Mouse (Mus musculus) midbrain, embryonic 15.5 days (tissue): ENCODE results near the gene Slc39a9. TPM values are rescaled to one million over a fixed set of nuclear protein-coding genes. Genes with fewer than 3 reads are reported as not detected.
A peak's percentile ranks its signal among the peaks of the same experiment; 100 is the strongest.

Source experiments
- ATAC-seq: fragments of 200-750 bp; cut with Nextera tagmentation; replicated peaks from 2 replicates; pipeline ENCODE4 v1.8.0; 2017; ENCODE audit warnings: moderate TSS enrichment
- H3K27ac ChIP-seq: fragments of 300-500 bp; sonication (generic); 2 replicates; pipeline ENCODE4 v1.5.1; 2015; ENCODE audit warnings: mild to moderate bottlenecking, inconsistent platforms
- H3K27me3 ChIP-seq: fragments of 300-500 bp; sonication (generic); replicated peaks from 2 replicates; pipeline ENCODE4 v1.6.1; 2015; ENCODE audit warnings: inconsistent platforms
- H3K36me3 ChIP-seq: fragments of 300-500 bp; sonication (generic); replicated peaks from 2 replicates; pipeline ENCODE4 v1.6.1; 2015; ENCODE audit warnings: inconsistent platforms
- H3K4me1 ChIP-seq: fragments of 300-500 bp; sonication (generic); 2 replicates; pipeline ENCODE4 v1.6.1; 2015; ENCODE audit warnings: inconsistent platforms
- H3K4me2 ChIP-seq: fragments of 300-500 bp; sonication (generic); 2 replicates; pipeline ENCODE4 v1.6.1; 2015; ENCODE audit warnings: inconsistent platforms, mild to moderate bottlenecking, moderate library complexity
- H3K4me3 ChIP-seq: fragments of 300-500 bp; sonication (generic); 2 replicates; pipeline ENCODE4 v1.5.1; 2015; ENCODE audit warnings: mild to moderate bottlenecking, inconsistent platforms
- H3K9ac ChIP-seq: fragments of 300-500 bp; sonication (generic); 2 replicates; pipeline ENCODE4 v1.6.1; 2015; ENCODE audit warnings: mild to moderate bottlenecking, inconsistent platforms
- H3K9me3 ChIP-seq: fragments of 300-500 bp; sonication (generic); 2 replicates; pipeline ENCODE4 v1.6.1; 2016; ENCODE audit warnings: inconsistent platforms
- WGBS: fragments of 180-500 bp; shearing (Covaris S2); methylation state at CpG from one replicate; pipeline ENCODE4 v1.1.7; 2015; ENCODE audit warnings: mixed read lengths; 5-methylcytosine and 5-hydroxymethylcytosine counted together
- polyA plus RNA-seq: library from polyadenylated mRNA; unstranded; fragments of >200 nt; fragmentation: Nextera tagmentation; extraction: Ambion mirVana; gene quantifications from 2 replicates; pipeline ENCODE4 v1.2.1, GENCODE M21; 2015

The Slc39a9 gene
- polyA plus RNA-seq, 1 experiment from 2014 or later = 27.5 TPM

DNA sequence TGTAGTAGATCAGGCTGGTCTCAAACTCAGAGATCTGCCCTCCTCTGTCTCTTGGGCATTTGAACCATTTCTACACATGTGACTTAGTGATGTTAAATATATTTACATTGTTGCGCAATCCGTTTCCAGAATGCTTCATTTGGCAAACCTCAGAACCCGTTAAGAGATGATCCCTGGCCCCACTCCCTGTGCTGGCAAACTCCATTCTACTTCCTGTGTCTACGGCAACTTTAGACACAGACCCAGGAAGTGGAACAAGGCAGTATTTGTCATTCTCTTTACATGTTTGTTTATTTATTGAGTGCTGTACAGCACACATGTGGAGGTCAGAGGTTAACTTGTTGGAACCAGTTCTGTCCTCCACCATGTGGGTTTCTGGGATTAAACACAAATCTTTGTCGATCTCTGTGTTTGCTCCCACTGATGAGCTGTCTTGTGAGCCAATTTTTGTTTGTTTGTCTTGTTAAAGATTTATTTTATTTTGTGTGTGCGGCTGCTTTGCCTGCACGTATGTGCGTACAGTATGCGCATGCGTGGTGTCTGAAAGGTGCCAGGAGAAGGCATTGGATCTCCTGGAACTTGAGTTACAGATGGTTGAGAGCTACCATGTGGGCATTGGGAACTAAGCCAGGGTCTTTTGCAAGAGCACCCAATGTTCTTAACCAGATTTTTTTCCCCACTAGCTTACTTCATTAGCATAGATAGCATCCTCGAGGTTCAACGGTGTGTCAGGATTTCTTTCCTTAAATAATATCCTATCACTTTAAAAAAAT, 86.3 kb downstream of the Slc39a9 start:
- Histone ChIP-seq H3K4me1 (no peaks in the 10 kb centered on the region), H3K4me2 (no peak overlapping the region)

GRCm38 (mm10) chr12:80730567-80730966, 86.9 kb downstream of the Slc39a9 start:
- no peaks in the 10 kb centered on the region for H3K27me3 ChIP-seq
- peak overlapping the region; percentile 5; the same call in 1 of the 2 replicates for H3K4me2 ChIP-seq
- H3K4me3 ChIP-seq = no peak overlapping the region
- no peaks in the 10 kb centered on the region for H3K9me3 ChIP-seq
- peaks cover 3% of the 10 kb centered on the region for H3K4me1 ChIP-seq
- no peak overlapping the region for H3K9ac ChIP-seq
- ATAC-seq = peak; percentile 85
- H3K36me3 ChIP-seq = no peaks in the 10 kb centered on the region
- H3K27ac ChIP-seq = 0 out of 2 replicates have a peak overlapping the region, but pooled peaks have one; percentile 39
- WGBS = 5% methylated on average over 9 of the region's 9 CpGs

More for the DNA sequence above, 86.3 kb downstream of the Slc39a9 start:
- Histone ChIP-seq H3K4me3 (no peak overlapping the region), H3K27ac (no peak overlapping the region), H3K9me3 (no peaks in the 10 kb centered on the region), H3K36me3 (no peaks in the 10 kb centered on the region), H3K27me3 (no peaks in the 10 kb centered on the region), H3K9ac (no peak overlapping the region)
- whole genome bisulfite sequencing = 85% methylated on average over 12 of the region's 12 CpGs
- ATAC-seq = 0 out of 2 replicates have a peak, but pooled peaks have one; percentile 4

Other genes starting within 250 kb of the Slc39a9 start
- gene Dcaf5, start 207.3 kb upstream of the Slc39a9 start, polyA plus RNA-seq = 25.5 and 26.6 TPM in 2 replicates
- gene Exd2, start 180.8 kb upstream of the Slc39a9 start, polyA plus RNA-seq = 59.6 and 69.7 TPM in 2 replicates
- gene Galnt16, start 125.6 kb upstream of the Slc39a9 start, polyA plus RNA-seq = 39.5 and 42.4 TPM in 2 replicates
- 292 and 300 TPM in 2 replicates for gene Erh, start 458 bp downstream of the Slc39a9 start, polyA plus RNA-seq
- 3.3 and 3.8 TPM in 2 replicates for gene Plekhd1, start 48.7 kb downstream of the Slc39a9 start, polyA plus RNA-seq
- 5.9 and 6.6 TPM in 2 replicates for gene Ccdc177, start 116.8 kb downstream of the Slc39a9 start, polyA plus RNA-seq
- 13.2 and 13.6 TPM in 2 replicates for gene Susd6, start 146.6 kb downstream of the Slc39a9 start, polyA plus RNA-seq